ENCODE assay signal across 9 mouse cellular contexts in genomic region chr13:103643993-103644722, GRCm38 (mm10).
DNase-seq lines count a peak whose midpoint lies in the region; ATAC-seq lines count a peak whose summit lies in the region.
"Had no signal": no experiment of that assay in that cellular context is flagged by ENCODE, and none has a peak within 500 bp of the region (broad histone marks: within the 10 kb centered on the region; RNA-seq: fewer than 3 reads in every experiment).

No protein-coding gene starts in this region.

- H3K4me3 ChIP-seq in liver, embryonic 11.5 days (ENCODE audit: low read depth, low read length), result no peak overlapping the region

- H3K4me2 ChIP-seq in liver, embryonic 11.5 days, result no peak overlapping the region

- intact Hi-C loops in gastrocnemius, postnatal 36 days (cut with DNase I), result loop anchor here (1.0 kb wide), 1 partner anchor 470 kb away; no protein-coding TSS in a partner anchor

- no peak overlapping the region for H3K9ac ChIP-seq in liver, embryonic 11.5 days (ENCODE audit: low read depth, low read length)

- 63% methylated on average over 6 of the region's 6 CpGs for WGBS in liver, embryonic 11.5 days

- no peak for ATAC-seq in liver, embryonic 11.5 days (replicated peaks; ENCODE audit: low FRiP score)
- ATAC-seq in common myeloid progenitor, adult 5-6 weeks (replicated peaks; ENCODE audit: low read depth, poor library complexity, severe bottlenecking), result peak; percentile 86

- H3K36me3 ChIP-seq in liver, embryonic 11.5 days (ENCODE audit: control insufficient read depth, insufficient read depth, low read length), result no peaks in the 10 kb centered on the region

- H3K27me3 ChIP-seq in liver, embryonic 11.5 days (replicated peaks; ENCODE audit: control insufficient read depth, insufficient read depth, low read length), result no peaks in the 10 kb centered on the region

- H3K27ac ChIP-seq in liver, embryonic 11.5 days (ENCODE audit: low read depth, low read length), result no peak overlapping the region
- H3K27ac ChIP-seq: macrophage had no signal

- H3K9me3 ChIP-seq in liver, embryonic 11.5 days (ENCODE audit: control insufficient read depth, low read length), result no peaks in the 10 kb centered on the region

- no peaks in the 10 kb centered on the region for H3K4me1 ChIP-seq in liver, embryonic 11.5 days (replicated peaks; ENCODE audit: control insufficient read depth, insufficient read depth, low read length)

- DNase-seq in liver, result peak; percentile 40
- no peak for DNase-seq in liver, embryonic 11.5 days (ENCODE audit: low spot score)
- peak; percentile 30 to 44 for DNase-seq in gastrocnemius, postnatal 36 days
- DNase-seq in kidney, adult 8-10 months, result peak; percentile 52 to 62
- peak; percentile 4 to 14 for DNase-seq in lung, adult 18-20 months
- peak; percentile 11 for DNase-seq in retina, adult 2 months (ENCODE audit: low read depth, low spot score)
- DNase-seq in thymus, postnatal 0 days (ENCODE audit: low spot score), result no peak

Comparison
In these comparisons a context has a peak if more than half of its experiments do, and no peak if none do; other contexts are left out.
1. DNase-seq: peak in liver (single experiment), gastrocnemius, postnatal 36 days (2 of 2), kidney, adult 8-10 months (2 of 2), lung, adult 18-20 months (2 of 2) and retina, adult 2 months (single experiment); none in liver, embryonic 11.5 days (single experiment) and thymus, postnatal 0 days (single experiment).